Mouse (Mus musculus): ENCODE results near the gene Hfe. TPM values are rescaled to one million over a fixed set of nuclear protein-coding genes. Genes with fewer than 3 reads are reported as not detected.

Hfe gene
- polyA plus RNA-seq (2015; fragmentation: Nextera tagmentation; extraction: Ambion mirVana), result 9.4 and 9.7 TPM in 2 replicates

DNA sequence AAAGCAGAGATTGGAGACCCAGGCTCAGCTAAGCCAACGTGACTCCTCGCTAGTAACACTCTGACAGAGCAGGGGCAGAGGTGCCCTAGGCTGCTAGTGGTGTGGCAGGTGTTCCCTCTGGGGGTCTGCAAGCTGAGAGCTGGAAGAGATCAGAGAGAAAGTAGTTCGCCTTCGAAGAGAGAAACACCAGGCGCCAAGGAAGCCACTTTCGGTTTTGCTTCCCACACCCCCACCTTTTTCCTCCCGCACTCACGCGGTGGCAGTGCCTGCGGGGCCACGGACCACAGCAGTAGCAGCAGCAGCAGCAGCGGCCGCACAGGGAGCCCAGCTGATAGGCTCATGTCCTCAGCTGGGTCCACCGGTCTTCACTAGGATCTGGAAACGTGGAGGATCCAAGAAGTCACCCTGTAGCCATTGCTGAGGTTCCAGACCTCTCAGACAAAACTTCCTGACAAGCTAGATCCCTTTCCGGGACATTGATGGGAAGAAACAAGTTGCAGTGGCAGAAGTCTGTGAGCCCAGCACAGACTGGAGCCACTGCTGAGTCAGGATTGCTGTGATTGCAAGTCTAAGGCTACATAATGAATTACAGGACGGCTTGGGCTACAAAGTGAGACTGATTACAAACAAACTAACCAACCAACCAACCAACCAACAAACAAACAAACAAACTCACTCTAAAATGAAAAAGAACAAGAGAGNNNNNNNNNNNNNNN is at the start of gene Hfe:
Hfe (minus strand) TSS at position 481 of the 716 bp plus-strand sequence.
- DNase-seq (ENCODE audit: low spot score), result peak; percentile 82

DNA sequence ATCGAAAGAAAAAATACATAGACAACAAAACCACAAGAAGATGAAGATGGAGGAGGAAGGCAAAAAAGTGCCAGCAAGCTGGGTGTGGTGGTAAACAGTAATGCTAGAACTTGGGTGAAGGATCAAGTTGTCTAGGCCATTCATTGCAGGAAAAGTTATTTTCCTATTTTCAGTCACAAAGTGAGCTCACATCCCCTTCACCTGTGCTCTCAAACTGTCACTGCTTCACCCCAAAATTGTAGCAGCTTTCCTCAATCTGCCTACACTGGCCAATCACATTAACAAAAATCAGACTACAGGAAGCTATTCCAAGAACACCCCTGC is 49.2 kb upstream of the Hfe start:
- no peak for DNase-seq (ENCODE audit: low spot score)

DNA sequence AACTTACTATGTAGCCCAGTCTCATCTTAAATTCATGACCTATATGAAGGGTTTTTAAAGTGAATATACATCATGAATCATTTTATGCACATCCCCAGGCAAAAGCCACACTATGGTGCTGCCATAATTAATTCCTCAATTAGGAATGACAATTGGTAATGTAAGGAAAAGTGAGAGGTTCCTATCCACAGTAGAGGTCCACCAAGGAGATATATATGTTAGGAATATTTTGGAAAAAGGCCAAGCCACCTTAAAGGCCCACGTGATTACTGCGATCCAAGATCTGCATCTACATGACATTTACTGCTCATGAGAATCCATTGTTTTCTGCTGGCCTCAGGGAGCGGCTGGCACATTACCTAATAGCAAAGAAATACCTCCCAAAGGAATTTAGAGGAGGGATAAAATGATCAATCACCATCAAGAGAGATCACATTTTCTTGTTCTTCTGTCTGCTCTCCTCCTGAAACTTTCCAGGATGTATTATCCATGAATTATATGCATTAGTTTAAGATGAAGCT is 48.7 kb upstream of the Hfe start:
- no peak for DNase-seq (ENCODE audit: low spot score)

DNA sequence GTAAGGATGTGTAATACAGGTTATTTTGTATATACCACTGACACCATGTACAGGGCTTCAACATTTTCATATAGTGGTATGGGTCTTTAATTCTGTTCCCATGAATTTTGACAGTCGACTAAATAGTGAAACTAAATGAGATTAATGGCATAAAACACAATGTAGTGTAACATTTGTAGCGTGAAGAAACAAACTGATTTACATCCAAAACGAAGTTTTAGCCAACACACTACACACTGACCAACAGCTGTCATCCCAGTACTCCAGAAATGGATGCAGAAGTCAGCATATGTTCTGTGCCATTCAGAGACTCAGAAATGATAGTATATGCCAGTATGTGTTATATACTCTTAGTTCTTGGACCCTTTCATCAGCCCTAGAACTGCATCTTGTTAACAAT is 47.3 kb upstream of the Hfe start:
- DNase-seq (ENCODE audit: low spot score), result no peak

DNA sequence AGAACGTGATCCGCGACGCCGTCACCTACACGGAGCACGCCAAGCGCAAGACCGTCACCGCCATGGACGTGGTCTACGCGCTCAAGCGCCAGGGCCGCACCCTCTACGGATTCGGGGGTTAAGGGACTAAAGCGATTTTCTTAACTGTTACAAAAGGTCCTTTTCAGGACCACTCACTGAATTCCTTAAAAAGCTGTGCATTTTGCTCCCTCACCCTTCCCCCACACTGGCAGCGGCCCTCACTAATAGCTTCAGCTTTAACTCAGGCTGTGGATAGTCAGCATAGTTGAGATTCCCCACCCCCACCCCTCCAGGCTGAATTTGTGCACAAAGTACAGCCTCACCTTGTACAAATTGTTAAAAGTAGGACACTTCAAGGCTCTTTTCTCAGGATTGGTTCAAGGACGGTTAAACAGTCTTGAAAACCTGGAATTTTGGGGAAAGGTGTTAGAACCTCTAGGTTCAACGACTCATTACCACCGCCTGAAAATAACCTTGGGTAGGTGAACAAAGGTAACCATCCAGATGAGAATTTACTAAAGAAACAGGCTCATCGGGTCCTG is 46.6 kb upstream of the Hfe start:
- DNase-seq (ENCODE audit: low spot score), result peak; percentile 50

DNA sequence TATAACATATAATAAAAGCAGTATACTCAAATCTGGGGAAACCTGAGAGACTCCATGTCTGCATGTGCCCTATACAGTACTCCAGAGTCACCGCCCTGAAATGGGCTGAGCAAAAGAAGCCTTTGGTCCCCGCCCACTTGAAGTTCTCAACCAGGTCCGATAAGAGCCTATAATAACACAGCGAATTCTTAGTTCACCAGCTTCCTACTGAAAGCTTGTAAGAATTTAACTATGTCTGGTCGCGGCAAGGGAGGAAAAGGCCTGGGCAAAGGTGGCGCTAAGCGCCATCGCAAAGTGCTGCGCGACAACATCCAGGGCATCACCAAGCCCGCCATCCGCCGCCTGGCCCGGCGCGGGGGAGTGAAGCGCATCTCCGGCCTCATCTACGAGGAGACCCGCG is 46.1 kb upstream of the Hfe start, which contains the start of gene Hist1h4b:
Hist1h4b (plus strand) TSS at position 224 of the 400 bp plus-strand sequence.
- DNase-seq (ENCODE audit: low spot score), result peak; percentile 95

DNA sequence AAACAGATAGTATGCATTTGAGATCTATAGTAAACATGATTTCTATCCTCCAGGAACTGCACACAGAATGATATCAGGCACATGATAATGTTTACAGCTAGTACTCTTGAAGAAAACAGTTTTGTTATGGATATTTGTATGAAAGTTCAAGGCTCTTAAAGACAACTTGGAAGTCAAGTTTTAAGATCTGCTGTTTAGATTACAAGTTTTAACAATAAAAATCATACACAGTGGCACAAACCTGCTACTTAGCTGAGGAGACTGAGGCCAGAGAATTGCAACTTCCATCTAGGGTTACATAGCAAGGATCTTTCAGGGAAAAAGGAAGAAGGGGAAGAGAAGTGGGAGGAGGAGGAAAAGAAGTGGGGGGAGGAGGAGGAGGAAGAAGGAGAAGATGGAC is 44.3 kb upstream of the Hfe start:
- DNase-seq (ENCODE audit: low spot score), result no peak

DNA sequence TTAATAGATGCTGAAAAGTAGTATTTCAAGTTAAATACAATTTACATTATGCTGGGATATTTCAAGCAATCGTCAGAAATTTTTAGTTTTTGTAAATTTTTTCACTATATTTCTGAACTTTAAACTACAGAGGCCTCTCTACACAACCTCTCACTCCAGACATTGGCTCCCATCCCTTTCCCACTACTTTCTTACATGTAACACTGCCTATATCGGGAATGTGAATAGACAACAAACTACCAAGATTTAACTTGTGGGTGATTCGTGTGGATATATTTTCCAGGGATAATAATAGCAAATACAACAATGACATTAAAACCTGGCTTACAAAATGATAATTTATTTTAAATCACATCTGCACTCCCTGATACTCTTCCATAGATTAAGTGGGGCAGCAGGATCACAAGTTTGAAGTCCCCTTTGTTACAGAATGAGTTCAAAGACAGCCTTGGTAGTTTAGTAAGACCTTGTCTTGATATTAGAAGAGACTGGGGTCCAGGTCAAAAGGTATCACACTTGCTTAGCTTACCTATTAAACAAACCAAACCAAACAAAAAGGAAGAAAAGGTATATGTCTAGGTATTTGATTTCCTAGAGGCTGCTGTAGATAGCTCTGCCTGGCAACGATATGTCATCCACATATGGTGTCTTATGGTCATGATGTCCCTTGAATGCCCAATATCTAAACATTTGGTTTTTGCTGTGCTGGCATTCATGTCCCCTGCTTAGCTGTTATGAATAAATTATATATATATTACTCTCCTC is 42.8 kb upstream of the Hfe start:
- peak; percentile 4 for DNase-seq (ENCODE audit: low spot score)

DNA sequence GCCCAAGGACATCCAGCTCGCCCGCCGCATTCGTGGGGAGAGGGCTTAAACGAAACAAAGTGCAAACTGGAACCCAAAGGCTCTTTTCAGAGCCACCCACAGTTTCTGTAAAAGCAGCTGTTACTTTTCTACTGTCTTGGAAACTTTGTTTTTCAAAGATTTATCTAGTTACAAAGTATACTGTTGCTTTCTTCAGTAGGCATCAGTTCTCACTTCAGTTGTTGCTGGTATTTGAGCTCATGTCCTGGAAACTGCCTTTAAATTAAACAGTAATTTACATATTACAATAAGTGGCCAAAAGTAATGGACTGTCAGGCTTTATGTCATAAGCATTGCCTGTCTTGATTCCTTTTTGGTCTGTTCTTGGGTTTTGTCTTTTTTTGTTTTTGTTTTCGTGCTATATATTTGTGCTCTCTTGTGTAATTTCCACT is 42.1 kb upstream of the Hfe start:
- DNase-seq (ENCODE audit: low spot score), result peak; percentile 7

DNA sequence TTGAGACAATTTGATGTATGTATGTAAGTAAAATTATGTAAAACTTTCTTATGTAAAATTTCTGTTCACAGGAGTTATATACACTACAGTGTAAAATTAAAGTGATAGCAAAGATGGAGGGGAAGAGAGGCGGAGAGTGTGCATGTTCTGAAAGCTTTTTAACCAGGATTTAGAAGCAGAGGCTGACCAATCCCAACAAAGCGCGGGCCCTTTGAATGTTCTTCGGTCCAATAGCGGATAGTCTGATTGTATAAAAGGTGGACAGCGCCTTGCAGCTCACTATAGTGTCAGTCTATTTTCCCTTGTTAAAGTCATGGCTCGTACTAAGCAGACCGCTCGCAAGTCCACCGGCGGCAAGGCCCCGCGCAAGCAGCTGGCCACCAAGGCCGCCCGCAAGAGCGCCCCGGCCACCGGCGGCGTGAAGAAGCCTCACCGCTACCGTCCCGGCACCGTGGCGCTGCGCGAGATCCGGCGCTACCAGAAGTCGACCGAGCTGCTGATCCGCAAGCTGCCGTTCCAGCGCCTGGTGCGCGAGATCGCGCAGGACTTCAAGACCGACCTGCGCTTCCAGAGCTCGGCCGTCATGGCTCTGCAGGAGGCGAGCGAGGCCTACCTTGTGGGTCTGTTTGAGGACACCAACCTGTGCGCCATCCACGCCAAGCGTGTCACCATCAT is 41.5 kb upstream of the Hfe start, which contains the start of gene Hist1h3b:
Hist1h3b (plus strand) TSS at position 201 of the 675 bp plus-strand sequence.
- peak; percentile 91 for DNase-seq (ENCODE audit: low spot score)

DNA sequence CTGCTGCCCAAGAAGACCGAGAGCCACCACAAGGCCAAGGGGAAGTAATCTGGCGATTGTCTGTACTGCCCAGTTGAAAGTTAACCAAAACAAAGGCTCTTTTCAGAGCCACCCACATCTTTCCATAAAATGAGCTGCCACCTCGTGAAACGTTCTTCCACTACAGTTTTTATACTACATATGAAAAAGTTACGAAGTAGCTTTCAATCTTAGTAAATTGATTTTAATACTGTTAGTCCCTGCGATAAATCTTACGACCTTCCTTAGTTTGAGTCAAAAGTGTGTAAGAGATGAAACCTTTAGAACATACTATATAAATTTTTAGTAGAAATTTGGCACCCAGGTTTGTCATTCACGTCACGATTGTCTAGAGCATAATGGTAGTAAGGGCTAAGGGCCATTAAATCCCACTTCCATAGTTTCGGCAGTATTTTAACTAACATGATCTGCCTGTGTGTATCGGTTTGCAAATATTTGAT is 40.9 kb upstream of the Hfe start:
- peak; percentile 57 for DNase-seq (ENCODE audit: low spot score)

DNA sequence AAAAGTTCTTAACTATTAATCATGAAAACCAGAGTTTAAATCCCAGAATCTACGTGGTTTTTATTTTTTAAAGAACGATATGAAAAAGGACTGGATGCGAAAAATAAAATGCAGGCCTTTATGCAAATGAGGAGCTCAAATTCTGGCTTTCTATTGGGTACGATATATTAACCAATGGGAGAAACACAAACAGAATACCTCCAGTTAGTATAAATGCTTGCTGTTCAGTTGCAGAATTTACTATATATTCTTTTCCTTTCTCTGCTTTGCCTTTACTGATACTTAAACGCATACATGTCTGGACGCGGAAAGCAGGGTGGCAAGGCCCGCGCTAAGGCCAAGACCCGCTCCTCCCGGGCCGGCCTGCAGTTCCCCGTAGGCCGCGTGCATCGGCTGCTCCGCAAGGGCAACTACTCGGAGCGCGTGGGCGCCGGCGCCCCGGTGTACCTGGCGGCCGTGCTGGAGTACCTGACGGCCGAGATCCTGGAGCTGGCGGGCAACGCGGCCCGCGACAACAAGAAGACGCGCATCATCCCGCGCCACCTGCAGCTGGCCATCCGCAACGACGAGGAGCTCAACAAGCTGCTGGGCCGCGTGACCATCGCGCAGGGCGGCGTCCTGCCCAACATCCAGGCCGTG is 40.3 kb upstream of the Hfe start, which contains the start of gene Hist1h2ab:
Hist1h2ab (plus strand) TSS at position 288 of the 639 bp plus-strand sequence.
- peak; percentile 86 for DNase-seq (ENCODE audit: low spot score)

DNA sequence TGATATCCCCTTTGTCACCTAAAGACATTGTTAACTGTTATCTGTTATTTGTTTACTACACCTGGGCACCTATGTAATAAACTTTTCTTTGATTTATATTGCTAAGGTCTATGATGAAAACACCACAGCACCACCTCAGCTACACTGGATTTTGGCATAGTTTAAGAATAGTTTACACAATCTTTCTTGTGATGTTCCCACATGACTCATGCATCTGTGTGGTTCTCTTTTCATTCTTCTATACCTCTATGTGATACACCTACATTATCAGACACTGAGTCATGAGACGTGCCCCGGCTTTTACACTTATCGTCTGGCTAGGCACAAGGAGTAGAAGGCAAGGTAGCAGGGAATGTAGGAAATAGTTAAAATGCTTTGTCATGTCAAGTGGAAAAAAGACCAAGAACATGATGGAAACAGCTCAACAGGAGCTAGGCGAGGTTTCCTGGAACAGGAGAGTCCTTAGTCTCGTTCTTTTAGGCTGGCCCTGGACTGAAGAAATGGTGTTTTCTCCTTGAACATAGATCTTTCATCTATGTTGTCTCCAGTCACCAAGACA is 39.0 kb upstream of the Hfe start:
- DNase-seq (ENCODE audit: low spot score), result peak; percentile 1

DNA sequence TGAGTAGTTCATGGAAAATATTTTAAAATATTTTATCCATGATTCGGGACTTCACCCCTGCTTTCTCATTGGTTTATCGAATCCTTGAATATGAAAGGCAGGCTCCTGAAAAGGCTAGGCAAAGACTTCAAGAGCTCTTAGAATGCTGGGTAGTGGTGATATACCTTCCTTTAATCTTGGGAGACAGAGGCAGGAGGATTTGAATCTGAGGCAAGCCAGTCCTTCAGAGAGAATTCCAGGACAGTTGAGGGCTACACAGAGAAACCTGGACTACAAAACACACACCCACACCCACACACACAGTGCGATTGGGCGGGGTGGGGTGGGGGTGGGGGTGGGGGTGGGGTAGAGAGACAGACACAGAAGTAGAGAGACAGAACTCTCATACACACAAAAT is 37.2 kb upstream of the Hfe start:
- no peak for DNase-seq (ENCODE audit: low spot score)

DNA sequence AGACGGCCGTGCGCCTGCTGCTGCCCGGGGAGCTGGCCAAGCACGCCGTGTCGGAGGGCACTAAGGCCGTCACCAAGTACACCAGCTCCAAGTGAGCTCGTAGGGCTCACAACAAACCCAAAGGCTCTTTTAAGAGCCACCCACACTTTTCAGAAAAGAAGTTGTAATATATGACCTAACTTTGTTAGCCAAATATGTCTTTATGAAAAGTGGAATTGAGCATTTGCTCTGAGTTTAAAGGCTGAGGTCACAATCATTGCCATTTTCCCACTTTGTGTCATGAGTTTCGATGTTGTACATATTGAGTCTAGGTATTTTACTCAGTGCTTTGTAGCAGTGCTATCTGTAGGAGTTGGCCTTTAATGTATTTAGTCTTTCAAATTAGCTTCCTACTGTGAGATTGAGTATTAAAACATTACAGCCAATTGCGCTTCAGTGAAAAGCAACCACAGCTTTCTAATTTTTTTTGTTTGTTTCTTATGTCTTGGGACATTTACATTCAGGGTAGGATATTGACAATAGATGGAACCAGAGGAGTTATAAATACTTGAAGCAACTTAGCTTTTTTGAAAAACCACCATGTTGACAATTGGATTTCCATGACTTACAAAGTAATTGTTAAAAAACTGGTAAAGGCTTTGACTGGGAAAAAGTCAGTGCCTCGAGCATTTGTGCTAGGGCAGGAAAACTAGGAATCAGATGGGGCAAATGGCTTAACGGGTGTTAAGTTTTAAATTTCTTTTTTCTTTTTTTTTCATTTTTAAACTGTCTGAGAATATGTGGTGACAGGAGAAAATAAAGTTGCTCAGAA is 36.6 kb upstream of the Hfe start:
- peak; percentile 46 for DNase-seq (ENCODE audit: low spot score)

DNA sequence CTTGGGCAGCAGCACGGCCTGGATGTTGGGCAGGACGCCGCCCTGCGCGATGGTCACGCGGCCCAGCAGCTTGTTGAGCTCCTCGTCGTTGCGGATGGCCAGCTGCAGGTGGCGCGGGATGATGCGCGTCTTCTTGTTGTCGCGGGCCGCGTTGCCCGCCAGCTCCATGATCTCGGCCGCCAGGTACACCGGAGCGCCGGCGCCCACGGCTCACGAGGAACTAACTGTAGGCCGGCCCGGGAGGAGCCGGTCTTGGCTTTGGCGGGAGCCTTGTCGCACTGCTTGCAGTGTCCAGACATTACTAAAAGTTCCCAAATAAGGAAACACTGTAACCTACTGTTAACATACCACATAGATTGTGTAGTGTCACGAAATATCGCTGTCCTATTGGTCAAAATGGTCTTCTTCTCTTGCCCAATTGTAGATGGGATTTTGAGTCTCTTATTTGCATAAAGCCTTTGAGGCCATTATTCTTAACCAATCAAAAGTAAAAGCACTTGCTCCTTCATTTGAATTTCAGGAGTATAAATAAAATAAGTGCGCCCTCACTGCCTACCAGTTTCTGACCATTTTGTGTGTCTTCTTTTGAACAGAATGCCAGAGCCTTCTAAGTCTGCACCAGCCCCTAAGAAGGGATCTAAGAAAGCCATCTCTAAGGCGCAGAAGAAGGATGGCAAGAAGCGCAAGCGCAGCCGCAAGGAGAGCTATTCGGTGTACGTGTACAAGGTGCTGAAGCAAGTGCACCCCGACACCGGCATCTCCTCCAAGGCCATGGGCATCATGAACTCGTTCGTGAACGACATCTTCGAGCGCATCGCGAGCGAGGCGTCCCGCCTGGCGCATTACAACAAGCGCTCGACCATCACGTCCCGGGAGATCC is 35.8 kb upstream of the Hfe start, which contains the start of gene Hist1h2bb:
Hist1h2bb (plus strand) TSS at position 534 of the 880 bp plus-strand sequence.
- peak; percentile 91 for DNase-seq (ENCODE audit: low spot score)

DNA sequence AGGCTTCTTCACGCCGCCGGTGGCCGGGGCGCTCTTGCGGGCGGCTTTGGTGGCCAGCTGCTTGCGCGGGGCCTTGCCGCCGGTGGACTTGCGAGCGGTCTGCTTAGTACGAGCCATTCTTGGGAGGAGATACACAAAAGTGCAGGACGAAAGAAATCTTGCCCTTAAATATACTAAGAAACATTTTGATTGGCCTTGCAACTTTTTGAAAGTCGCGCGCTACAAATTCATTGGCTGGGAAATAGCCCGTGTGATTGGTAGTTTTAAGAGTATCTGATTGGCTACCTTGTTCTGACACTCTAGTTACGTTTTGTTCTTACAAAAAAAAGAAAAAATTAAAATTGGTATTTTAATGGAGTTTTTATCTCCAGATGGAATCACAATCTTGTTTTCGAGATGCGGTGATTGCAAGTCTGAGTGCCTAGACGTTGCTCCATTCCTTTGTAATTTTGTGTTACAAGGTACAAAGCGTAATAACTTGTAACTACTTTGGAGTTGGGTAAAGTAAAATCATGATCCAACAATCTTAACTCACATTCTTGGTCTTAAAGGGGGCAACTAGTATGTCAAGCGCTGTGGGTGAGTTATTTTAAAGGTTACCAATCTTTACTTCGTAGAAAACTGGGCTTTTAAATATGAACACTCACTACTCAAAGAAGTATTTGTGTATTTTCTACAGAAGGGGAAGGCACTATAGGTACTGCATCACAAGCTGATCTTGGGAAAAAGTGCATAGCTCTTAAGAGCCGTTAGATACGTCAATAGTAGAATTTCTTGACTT is 34.9 kb upstream of the Hfe start, which contains the start of gene Hist1h3c:
Hist1h3c (minus strand) TSS at position 222 of the 781 bp plus-strand sequence.
- DNase-seq (ENCODE audit: low spot score), result peak; percentile 94

Data from thymus, postnatal 0 days (tissue).